Mouse (Mus musculus) MEL (cell line): Measurements from ENCODE around the gene Prkag1.

Experiments
- BHLHE40 ChIP-seq: IDR thresholded peaks from 2 replicates; pipeline ENCODE4 v1.6.1; 2012; ENCODE audit warnings: low read depth, mild to moderate bottlenecking, inconsistent platforms, low read length, improper control_type of control experiment, borderline replicate concordance
- CTCF ChIP-seq, 3 experiments: IDR thresholded peaks in 2 of 3; conservative IDR thresholded peaks in 1 of 3; 2 replicates each; pipeline ENCODE4 v1.5.1; 2011 to 2012; ENCODE audit warnings: low read length in 3 of 3, low read depth in 2 of 3, mild to moderate bottlenecking in 2 of 3, improper control_type of control experiment in 1 of 3, inconsistent platforms in 1 of 3, mixed read lengths in 1 of 3, moderate library complexity in 1 of 3; ENCODE audit not compliant: control insufficient read depth in 1 of 3, insufficient read depth in 1 of 3, poor library complexity in 1 of 3, severe bottlenecking in 1 of 3
- ELF1 ChIP-seq: IDR thresholded peaks from 2 replicates; pipeline ENCODE4 v1.6.1; 2014; ENCODE audit warnings: low read depth, mild to moderate bottlenecking, inconsistent platforms, low read length, improper control_type of control experiment, moderate library complexity
- EP300 ChIP-seq, 2 experiments: IDR thresholded peaks; 2 replicates each; pipeline ENCODE4 v1.6.1; 2011; ENCODE audit warnings: improper control_type of control experiment in 2 of 2, low read length in 2 of 2, low read depth in 1 of 2, mild to moderate bottlenecking in 1 of 2
- MAX ChIP-seq: IDR thresholded peaks from 2 replicates; pipeline ENCODE4 v1.6.1; 2011; ENCODE audit warnings: low read length, improper control_type of control experiment
- MXI1 ChIP-seq: IDR thresholded peaks from 2 replicates; pipeline ENCODE4 v1.6.1; 2011; ENCODE audit warnings: mild to moderate bottlenecking, low read depth, low read length, improper control_type of control experiment
- MYB ChIP-seq: IDR thresholded peaks from 2 replicates; pipeline ENCODE4 v1.6.1; 2011; ENCODE audit warnings: mild to moderate bottlenecking, low read depth, low read length, improper control_type of control experiment
- POLR2A ChIP-seq, 2 experiments: IDR thresholded peaks; 2 replicates each; pipeline ENCODE4 v1.6.1; 2011 to 2012; ENCODE audit warnings: low read length in 2 of 2, mild to moderate bottlenecking in 2 of 2, control low read depth in 1 of 2, improper control_type of control experiment in 1 of 2, low read depth in 1 of 2, moderate library complexity in 1 of 2; ENCODE audit not compliant: control insufficient read depth in 1 of 2, insufficient read depth in 1 of 2, poor library complexity in 1 of 2
- POLR2AphosphoS2 ChIP-seq: IDR thresholded peaks from 2 replicates; pipeline ENCODE4 v1.6.1; 2011; ENCODE audit warnings: low read length, improper control_type of control experiment
- SIN3A ChIP-seq: IDR thresholded peaks from 2 replicates; pipeline ENCODE4 v1.6.1; 2012; ENCODE audit warnings: low read length, improper control_type of control experiment, inconsistent platforms

GRCm38 (mm10) chr15:98861701-98862410 is 30.5 kb upstream of the Prkag1 start:
- no peak for TF ChIP-seq CTCF (IDR thresholded peaks at IDR 0.05 in 2 of 3, conservative IDR thresholded peaks at IDR 0.05 in 1 of 3; ENCODE audit: control insufficient read depth in 1 of 3, insufficient read depth in 1 of 3, low read depth in 2 of 3, low read length in 3 of 3, poor library complexity in 1 of 3, severe bottlenecking in 1 of 3)
- TF ChIP-seq MXI1: no peak
- TF ChIP-seq POLR2AphosphoS2: no peak
- TF ChIP-seq POLR2A (IDR thresholded peaks at IDR 0.05; ENCODE audit: control insufficient read depth in 1 of 2, insufficient read depth in 1 of 2, low read depth in 1 of 2, low read length in 2 of 2, poor library complexity in 1 of 2): no peak
- no peak for TF ChIP-seq MYB
- TF ChIP-seq ELF1: no peak
- TF ChIP-seq SIN3A: no peak
- TF ChIP-seq MAX: no peak
- TF ChIP-seq EP300 (IDR thresholded peaks at IDR 0.05; ENCODE audit: low read depth in 1 of 2, low read length in 2 of 2): no peak
- TF ChIP-seq BHLHE40: no peak
